Mouse (Mus musculus): ENCODE results near the gene Zfpm1. TPM values are rescaled to one million over a fixed set of nuclear protein-coding genes. Genes with fewer than 3 reads are reported as not detected.
A peak's percentile ranks its signal among the peaks of the same experiment; 100 is the strongest.

Zfpm1 gene
- polyA plus RNA-seq, 2 experiments: 2.1 to 10.4 TPM

DNA sequence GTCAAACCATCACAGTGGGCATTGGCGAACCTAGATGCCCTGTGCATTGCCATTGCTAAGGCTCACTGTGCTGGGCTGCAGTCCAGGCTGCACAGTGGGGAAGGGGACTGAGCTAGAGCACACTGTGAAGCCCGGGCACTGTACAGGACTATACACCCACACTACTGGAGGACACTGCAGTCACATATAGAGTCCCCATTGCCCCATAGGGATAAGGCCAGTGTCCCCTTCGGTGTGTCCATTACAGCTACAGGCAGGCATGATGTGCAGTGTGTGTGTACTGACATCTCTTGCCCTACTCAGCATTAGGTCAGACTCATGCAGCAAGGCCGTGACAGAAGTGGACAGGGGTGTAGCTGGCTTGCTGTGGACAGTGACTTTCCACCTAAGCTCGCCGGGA, 59.8 kb downstream of the Zfpm1 start:
- Histone ChIP-seq H3K9ac (ENCODE audit: low read depth, low read length, severe bottlenecking) (no peak overlapping the region), H3K4me2 (replicated peaks; ENCODE audit: low read depth, low read length, severe bottlenecking) (no peak overlapping the region), H3K9me3 (ENCODE audit: control insufficient read depth, low read length) (no peaks in the 10 kb centered on the region), H3K27ac (replicated peaks; ENCODE audit: low read depth, low read length) (no peak overlapping the region), H3K27me3 (ENCODE audit: control insufficient read depth, insufficient read depth, low read length) (peaks cover 20% of the 10 kb centered on the region), H3K36me3 (ENCODE audit: control insufficient read depth, insufficient read depth, low read length) (no peaks in the 10 kb centered on the region), H3K4me1 (ENCODE audit: control insufficient read depth, insufficient read depth, low read length) (peaks cover 25% of the 10 kb centered on the region), H3K4me3 (replicated peaks; ENCODE audit: low read length) (no peak overlapping the region)
- no peak for ATAC-seq (ENCODE audit: low FRiP score, low read depth)
- DNase-seq (ENCODE audit: low spot score): no peak
- 84% methylated on average over 6 of the region's 6 CpGs for WGBS
- no peak for TF ChIP-seq POLR2A (IDR thresholded peaks at IDR 0.05; ENCODE audit: borderline replicate concordance, extremely low read depth, insufficient read depth, insufficient read length)

- H3K4me1 ChIP-seq (ENCODE audit: control insufficient read depth, insufficient read depth, low read length): peaks cover 23% of the 10 kb centered on the region
- peak overlapping the region; percentile 6; the same call in 1 of the 2 replicates for H3K9ac ChIP-seq (ENCODE audit: low read depth, low read length, severe bottlenecking)
- H3K27ac ChIP-seq (replicated peaks; ENCODE audit: low read depth, low read length): no peak overlapping the region
- DNase-seq (ENCODE audit: low spot score) (no peak), ATAC-seq (ENCODE audit: low FRiP score, low read depth) (no peak)
- no peaks in the 10 kb centered on the region for H3K36me3 ChIP-seq (ENCODE audit: control insufficient read depth, insufficient read depth, low read length)
- no peak overlapping the region for H3K4me3 ChIP-seq (replicated peaks; ENCODE audit: low read length)
- no peak overlapping the region for H3K4me2 ChIP-seq (replicated peaks; ENCODE audit: low read depth, low read length, severe bottlenecking)
- no peak for TF ChIP-seq POLR2A (IDR thresholded peaks at IDR 0.05; ENCODE audit: borderline replicate concordance, extremely low read depth, insufficient read depth, insufficient read length)
- no peaks in the 10 kb centered on the region for H3K9me3 ChIP-seq (ENCODE audit: control insufficient read depth, low read length)
- H3K27me3 ChIP-seq (ENCODE audit: control insufficient read depth, insufficient read depth, low read length): peaks cover 15% of the 10 kb centered on the region
- WGBS: 30% methylated on average over 5 of the region's 5 CpGs
Measured at GRCm38 (mm10) chr8:122342362-122342761, 60.4 kb downstream of the Zfpm1 start.

DNA sequence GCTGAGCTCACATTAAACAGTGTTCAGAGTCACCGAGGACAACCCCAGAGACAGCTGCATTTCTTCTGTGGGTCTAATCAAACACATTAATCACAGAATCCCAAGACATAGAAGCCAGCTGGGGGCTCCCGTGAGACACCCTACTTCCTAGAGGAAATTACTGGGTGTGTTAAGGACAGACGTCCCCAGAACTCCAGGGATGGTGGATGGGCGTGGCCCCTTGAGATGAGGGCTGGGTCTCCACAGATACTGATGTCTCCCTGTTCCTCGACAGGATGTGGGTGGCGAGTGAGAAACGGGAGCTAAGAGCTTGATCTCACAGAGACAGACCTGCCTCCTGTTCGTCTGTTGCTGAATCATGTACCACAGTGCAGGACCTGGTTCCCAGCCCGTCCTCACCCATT, 60.9 kb downstream of the Zfpm1 start:
- no peaks in the 10 kb centered on the region for H3K9me3 ChIP-seq (ENCODE audit: control insufficient read depth, low read length)
- peak overlapping the region; percentile 53 for H3K4me2 ChIP-seq (replicated peaks; ENCODE audit: low read depth, low read length, severe bottlenecking)
- ATAC-seq (ENCODE audit: low FRiP score, low read depth) (no peak), DNase-seq (ENCODE audit: low spot score) (peak; percentile 44)
- no peaks in the 10 kb centered on the region for H3K36me3 ChIP-seq (ENCODE audit: control insufficient read depth, insufficient read depth, low read length)
- H3K27me3 ChIP-seq (ENCODE audit: control insufficient read depth, insufficient read depth, low read length): peaks cover 10% of the 10 kb centered on the region
- H3K9ac ChIP-seq (ENCODE audit: low read depth, low read length, severe bottlenecking): peak overlapping the region; percentile 6; the same call in 1 of the 2 replicates
- TF ChIP-seq POLR2A (IDR thresholded peaks at IDR 0.05; ENCODE audit: borderline replicate concordance, extremely low read depth, insufficient read depth, insufficient read length): no peak
- H3K4me1 ChIP-seq (ENCODE audit: control insufficient read depth, insufficient read depth, low read length): peaks cover 23% of the 10 kb centered on the region
- WGBS: 9% methylated on average over 9 of the region's 9 CpGs
- H3K27ac ChIP-seq (replicated peaks; ENCODE audit: low read depth, low read length): no peak overlapping the region
- no peak overlapping the region for H3K4me3 ChIP-seq (replicated peaks; ENCODE audit: low read length)

- Histone ChIP-seq H3K36me3 (ENCODE audit: control insufficient read depth, insufficient read depth, low read length) (no peaks in the 10 kb centered on the region), H3K4me1 (ENCODE audit: control insufficient read depth, insufficient read depth, low read length) (peaks cover 23% of the 10 kb centered on the region), H3K9ac (ENCODE audit: low read depth, low read length, severe bottlenecking) (peak overlapping the region; percentile 38; the same call in 1 of the 2 replicates), H3K27ac (replicated peaks; ENCODE audit: low read depth, low read length) (no peak overlapping the region), H3K4me2 (replicated peaks; ENCODE audit: low read depth, low read length, severe bottlenecking) (peak overlapping the region; percentile 53), H3K9me3 (ENCODE audit: control insufficient read depth, low read length) (no peaks in the 10 kb centered on the region), H3K27me3 (ENCODE audit: control insufficient read depth, insufficient read depth, low read length) (peaks cover 5% of the 10 kb centered on the region; the same call in 1 of the 2 replicates), H3K4me3 (replicated peaks; ENCODE audit: low read length) (peak overlapping the region; percentile 27)
- DNase-seq (ENCODE audit: low spot score) (no peak), ATAC-seq (ENCODE audit: low FRiP score, low read depth) (0 out of 2 replicates have a peak, but pooled peaks have one; percentile 9)
- no peak for TF ChIP-seq POLR2A (IDR thresholded peaks at IDR 0.05; ENCODE audit: borderline replicate concordance, extremely low read depth, insufficient read depth, insufficient read length)
- WGBS: 4% methylated on average over 11 of the region's 11 CpGs
Measured at GRCm38 (mm10) chr8:122343341-122343740, 61.4 kb downstream of the Zfpm1 start.

DNA sequence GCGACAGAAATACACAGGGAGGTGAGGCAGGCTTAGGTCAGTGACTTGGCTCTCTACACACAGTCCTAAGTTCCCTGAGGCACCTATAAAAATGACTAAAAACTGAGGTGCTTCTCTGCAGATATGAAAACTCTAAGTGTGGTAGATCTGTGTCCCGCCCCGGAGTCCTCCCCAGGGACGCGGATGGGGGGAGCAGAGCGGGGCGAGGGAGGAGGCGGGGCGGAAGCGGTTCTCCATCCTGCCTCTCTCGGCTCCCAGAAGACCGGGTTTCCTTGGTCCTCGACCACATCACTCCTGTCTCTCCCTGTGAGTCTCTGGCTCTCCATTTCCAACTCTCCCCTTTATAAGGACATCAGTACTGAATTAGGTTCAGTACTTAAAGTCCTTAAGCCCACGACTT, 61.8 kb downstream of the Zfpm1 start:
- H3K27ac ChIP-seq (replicated peaks; ENCODE audit: low read depth, low read length): no peak overlapping the region
- TF ChIP-seq POLR2A (IDR thresholded peaks at IDR 0.05; ENCODE audit: borderline replicate concordance, extremely low read depth, insufficient read depth, insufficient read length): no peak
- peaks cover 3% of the 10 kb centered on the region; the same call in 1 of the 2 replicates for H3K27me3 ChIP-seq (ENCODE audit: control insufficient read depth, insufficient read depth, low read length)
- H3K9me3 ChIP-seq (ENCODE audit: control insufficient read depth, low read length): no peaks in the 10 kb centered on the region
- DNase-seq (ENCODE audit: low spot score) (no peak), ATAC-seq (ENCODE audit: low FRiP score, low read depth) (peak; percentile 7; the same call in 1 of the 2 replicates)
- H3K36me3 ChIP-seq (ENCODE audit: control insufficient read depth, insufficient read depth, low read length): no peaks in the 10 kb centered on the region
- WGBS: 0% methylated on average over 14 of the region's 14 CpGs
- H3K9ac ChIP-seq (ENCODE audit: low read depth, low read length, severe bottlenecking): peak overlapping the region; percentile 38; the same call in 1 of the 2 replicates
- peaks cover 23% of the 10 kb centered on the region for H3K4me1 ChIP-seq (ENCODE audit: control insufficient read depth, insufficient read depth, low read length)
- peak overlapping the region; percentile 53 for H3K4me2 ChIP-seq (replicated peaks; ENCODE audit: low read depth, low read length, severe bottlenecking)
- peak overlapping the region; percentile 27 for H3K4me3 ChIP-seq (replicated peaks; ENCODE audit: low read length)

Measured in limb, embryonic 14.5 days (tissue).